ENCODE assay signal across 10 mouse cellular contexts in the genomic region with DNA sequence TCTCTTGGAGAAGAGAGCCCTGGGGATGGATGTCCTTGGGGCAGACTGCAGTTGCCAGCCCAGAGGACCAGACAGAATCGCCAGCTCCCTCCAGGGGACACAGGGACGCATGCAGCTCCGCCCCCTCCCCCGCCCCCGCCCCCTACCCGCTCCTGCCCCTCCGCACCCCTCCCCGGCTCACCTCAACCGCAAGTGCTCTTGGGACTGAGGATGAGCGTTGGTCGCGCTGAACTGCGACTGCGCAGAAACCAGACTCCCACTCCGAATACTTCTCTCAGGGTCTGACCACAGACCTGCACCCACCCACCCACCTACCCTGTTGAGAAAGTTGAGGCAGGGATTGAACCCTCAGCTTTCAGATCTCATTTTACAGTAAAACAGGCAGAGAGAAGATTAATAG. TPM values are rescaled to one million over a fixed set of nuclear protein-coding genes. Genes with fewer than 3 reads are reported as not detected.
DNase-seq lines count a peak whose midpoint lies in the region; ATAC-seq and TF ChIP-seq lines count a peak whose summit lies in the region.
"Had no signal": no experiment of that assay in that cellular context is flagged by ENCODE, and none has a peak within 500 bp of the region (broad histone marks: within the 10 kb centered on the region; RNA-seq: fewer than 3 reads in every experiment).

Slc2a5 (plus strand) TSS at position 229 of the 400 bp plus-strand sequence.

- H3K4me2 ChIP-seq in heart, embryonic 16.5 days (ENCODE audit: low read depth, low read length), result peak within 1 kb of the TSS; percentile 52
- peak within 1 kb of the TSS; percentile 38 for H3K4me2 ChIP-seq in hindbrain, embryonic 12.5 days (replicated peaks)
- peak within 1 kb of the TSS; percentile 45 for H3K4me2 ChIP-seq in midbrain, embryonic 16.5 days (ENCODE audit: low read length)

- no peak for TF ChIP-seq CTCF in heart, adult 2 months (IDR thresholded peaks at IDR 0.05)
- TF ChIP-seq CTCF in gastrocnemius, adult 2 months (IDR thresholded peaks at IDR 0.05), result no peak

- ATAC-seq in heart, embryonic 16.5 days (replicated peaks; ENCODE audit: extremely low read depth, insufficient read depth, low FRiP score), result peak; percentile 45; the same call in 1 of the 2 replicates
- ATAC-seq in hindbrain, embryonic 12.5 days (ENCODE audit: low FRiP score), result 0 out of 2 replicates have a peak, but pooled peaks have one; percentile 43
- ATAC-seq in midbrain, embryonic 16.5 days, result no peak

- H3K27me3 ChIP-seq in heart, embryonic 16.5 days (ENCODE audit: control insufficient read depth, insufficient read depth, low read length), result 0 out of 2 replicates have a peak, but pooled peaks cover 3% of the 10 kb centered on the region
- no peaks in the 10 kb centered on the region; the same call in 1 of the 2 replicates for H3K27me3 ChIP-seq in heart, adult 2 months (ENCODE audit: control insufficient read depth, insufficient read depth, low read length)
- no peaks in the 10 kb centered on the region for H3K27me3 ChIP-seq in hindbrain, embryonic 12.5 days
- H3K27me3 ChIP-seq in midbrain, embryonic 16.5 days (ENCODE audit: control insufficient read depth, insufficient read depth, low read depth, low read length), result no peaks in the 10 kb centered on the region

- peak within 1 kb of the TSS; percentile 18; the same call in 1 of the 2 replicates for H3K4me3 ChIP-seq in heart, embryonic 16.5 days (ENCODE audit: low read length)
- no peak within 1 kb of the TSS for H3K4me3 ChIP-seq in heart, adult 2 months
- H3K4me3 ChIP-seq in hindbrain, embryonic 12.5 days, result 0 out of 2 replicates have a peak within 1 kb of the TSS, but pooled peaks have one; percentile 10
- no peak within 1 kb of the TSS; the same call in 1 of the 2 replicates for H3K4me3 ChIP-seq in midbrain, embryonic 16.5 days (ENCODE audit: low read depth, low read length)
- H3K4me3 ChIP-seq in gastrocnemius, adult 2 months, result no peak within 1 kb of the TSS

- intact Hi-C loops in heart, adult 2 months (cut with DNase I), result no loop called here
- intact Hi-C loops in left cerebral cortex, postnatal 36 days (cut with DNase I), result no loop called here
- intact Hi-C loops in gastrocnemius, adult 2 months (cut with DNase I), result no loop called here

- TF ChIP-seq EP300 in heart, adult 2 months (IDR thresholded peaks at IDR 0.05; ENCODE audit: insufficient read depth, low read depth, low read length), result no peak

- DNase-seq in heart, adult 2 months, result no peak
- DNase-seq in ZHBTc4 (ENCODE audit: low read depth, low spot score), result peak; percentile 88
- no peak for DNase-seq in left cerebral cortex, postnatal 36 days (ENCODE audit: low spot score in 2 of 2)
- no peak for DNase-seq in gastrocnemius, adult 2 months
- no peak for DNase-seq in left cerebral cortex, adult 8-10 months (ENCODE audit: low spot score in 2 of 2)
- DNase-seq: lung, postnatal 4 days; thymus, adult 18-20 months had no signal

- H3K9ac ChIP-seq in heart, embryonic 16.5 days (ENCODE audit: low read length), result peak within 1 kb of the TSS; percentile 30; the same call in 1 of the 2 replicates
- H3K9ac ChIP-seq in heart, adult 2 months (ENCODE audit: low read depth, low read length), result no peak within 1 kb of the TSS
- no peak within 1 kb of the TSS for H3K9ac ChIP-seq in hindbrain, embryonic 12.5 days
- H3K9ac ChIP-seq in midbrain, embryonic 16.5 days (ENCODE audit: low read depth, low read length), result no peak within 1 kb of the TSS

- TF ChIP-seq POLR2A in heart, adult 2 months (IDR thresholded peaks at IDR 0.05; ENCODE audit: insufficient read depth, low read depth, low read length), result no peak

- 0 out of 2 replicates have a peak, but pooled peaks cover 3% of the 10 kb centered on the region for H3K4me1 ChIP-seq in heart, embryonic 16.5 days (ENCODE audit: control insufficient read depth, insufficient read depth, low read length)
- H3K4me1 ChIP-seq in heart, adult 2 months (ENCODE audit: control insufficient read depth, insufficient read depth, low read length), result no peaks in the 10 kb centered on the region
- peaks cover 6% of the 10 kb centered on the region for H3K4me1 ChIP-seq in hindbrain, embryonic 12.5 days
- H3K4me1 ChIP-seq in midbrain, embryonic 16.5 days (ENCODE audit: control insufficient read depth, insufficient read depth, low read length), result no peaks in the 10 kb centered on the region

- H3K27ac ChIP-seq in heart, embryonic 16.5 days (ENCODE audit: low read length), result no peak within 1 kb of the TSS
- no peak within 1 kb of the TSS for H3K27ac ChIP-seq in heart, adult 2 months
- H3K27ac ChIP-seq in hindbrain, embryonic 12.5 days, result no peak within 1 kb of the TSS
- no peak within 1 kb of the TSS for H3K27ac ChIP-seq in midbrain, embryonic 16.5 days (ENCODE audit: low read length)
- no peak within 1 kb of the TSS for H3K27ac ChIP-seq in gastrocnemius, adult 2 months

- WGBS in heart, embryonic 16.5 days, result 9% methylated on average over 13 of the region's 15 CpGs
- 16% methylated on average over 15 of the region's 15 CpGs for WGBS in heart, adult 2 months
- whole genome bisulfite sequencing in hindbrain, embryonic 12.5 days, result 8% methylated on average over 14 of the region's 15 CpGs
- WGBS in midbrain, embryonic 16.5 days, result 8% methylated on average over 11 of the region's 15 CpGs

- no peaks in the 10 kb centered on the region for H3K79me2 ChIP-seq in heart, adult 2 months (replicated peaks; ENCODE audit: control insufficient read depth, insufficient read depth, low read length)

- no peaks in the 10 kb centered on the region for H3K9me3 ChIP-seq in heart, embryonic 16.5 days (replicated peaks; ENCODE audit: control insufficient read depth, low read length)
- no peaks in the 10 kb centered on the region for H3K9me3 ChIP-seq in hindbrain, embryonic 12.5 days (replicated peaks)
- H3K9me3 ChIP-seq in midbrain, embryonic 16.5 days (replicated peaks; ENCODE audit: control insufficient read depth, low read length, poor library complexity, severe bottlenecking), result no peaks in the 10 kb centered on the region

- no peaks in the 10 kb centered on the region for H3K36me3 ChIP-seq in heart, embryonic 16.5 days (ENCODE audit: control insufficient read depth, insufficient read depth)
- no peaks in the 10 kb centered on the region for H3K36me3 ChIP-seq in heart, adult 2 months (ENCODE audit: control insufficient read depth, insufficient read depth, low read length)
- no peaks in the 10 kb centered on the region for H3K36me3 ChIP-seq in hindbrain, embryonic 12.5 days
- no peaks in the 10 kb centered on the region for H3K36me3 ChIP-seq in midbrain, embryonic 16.5 days (ENCODE audit: control insufficient read depth, insufficient read depth, low read length)

RNA-seq across cellular contexts. Expression of gene Slc2a5, which starts in this region (rescaled TPM):
- polyA plus RNA-seq in heart, embryonic 16.5 days (2015; fragmentation: Nextera tagmentation; extraction: Ambion mirVana), result 0.49 and 0.77 TPM in 2 replicates
- under 1 TPM in 1 of 2 experiments, not detected in 1; 0.09 TPM for total RNA-seq in heart, adult 2 months (2021)
- polyA plus RNA-seq in heart, adult 2 months (2012; rRNA removed), result 1.4 and 1.8 TPM in 2 replicates
- 1.7 and 2.1 TPM in 2 replicates for polyA plus RNA-seq in hindbrain, embryonic 12.5 days (2016; fragmentation: Nextera tagmentation; extraction: Ambion mirVana)
- 2.1 and 2.9 TPM in 2 replicates for polyA plus RNA-seq in midbrain, embryonic 16.5 days (2015; fragmentation: Nextera tagmentation; extraction: Ambion mirVana)
- 1 to 10 TPM; 6.3 to 7.3 TPM for total RNA-seq in left cerebral cortex, postnatal 36 days (2021)
- total RNA-seq in gastrocnemius, adult 2 months (2021), result not detected
- 10 to 100 TPM in 1 of 4 experiments, 1 to 10 TPM in 3; 5.5 to 10.1 (median 8.7) TPM for total RNA-seq in left cerebral cortex, adult 8-10 months (2022)

Comparison
In these comparisons a context has a peak if more than half of its experiments do, and no peak if none do; other contexts are left out.
1. RNA of gene Slc2a5 (total RNA-seq): 5.5 to 10.1 TPM in left cerebral cortex, adult 8-10 months and 6.3 to 7.3 TPM in left cerebral cortex, postnatal 36 days; 0.09 TPM in heart, adult 2 months and not detected in gastrocnemius, adult 2 months; every median in the first group is over 4 times any median in the second.
2. Peak in ATAC-seq, H3K4me3 ChIP-seq, H3K9ac ChIP-seq and H3K4me2 ChIP-seq in heart, embryonic 16.5 days; RNA of the gene not detected or under 1 TPM.
3. Peak in every context shown above with its lines, with median percentiles within 50 percentile points of each other: H3K4me2 ChIP-seq.